Mouse (Mus musculus) kidney, embryonic 14.5 days (tissue): ENCODE results near the gene Ncor2. TPM values are rescaled to one million over a fixed set of nuclear protein-coding genes. Genes with fewer than 3 reads are reported as not detected.
A peak's percentile ranks its signal among the peaks of the same experiment; 100 is the strongest.

ENCODE experiments used
- ATAC-seq: fragments of 200-750 bp; cut with Nextera tagmentation; 2 replicates; pipeline ENCODE4 v1.8.0; 2017; ENCODE audit warnings: moderate number of reproducible peaks, mild to moderate bottlenecking, moderate TSS enrichment, moderate library complexity; ENCODE audit not compliant: low FRiP score, low TSS enrichment
- H3K27ac ChIP-seq: fragments of 300-500 bp; sonication (generic); 2 replicates; pipeline ENCODE4 v1.5.1; 2014; ENCODE audit warnings: low read depth, mild to moderate bottlenecking, low read length, moderate library complexity, mixed read lengths
- H3K27me3 ChIP-seq: fragments of 300-500 bp; sonication (generic); 2 replicates; pipeline ENCODE4 v1.6.1; 2014; ENCODE audit warnings: mild to moderate bottlenecking, low read length; ENCODE audit not compliant: control insufficient read depth, insufficient read depth
- H3K36me3 ChIP-seq: fragments of 300-500 bp; sonication (generic); 2 replicates; pipeline ENCODE4 v1.6.1; 2014; ENCODE audit warnings: low read length, mixed read lengths; ENCODE audit not compliant: control insufficient read depth, insufficient read depth
- H3K4me1 ChIP-seq: fragments of 300-500 bp; sonication (generic); 2 replicates; pipeline ENCODE4 v1.6.1; 2014; ENCODE audit warnings: low read length, mixed read lengths; ENCODE audit not compliant: control insufficient read depth, insufficient read depth
- H3K4me2 ChIP-seq: fragments of 300-500 bp; sonication (generic); replicated peaks from 2 replicates; pipeline ENCODE4 v1.6.1; 2014; ENCODE audit warnings: low read depth, mild to moderate bottlenecking, low read length
- H3K4me3 ChIP-seq: fragments of 300-500 bp; sonication (generic); 2 replicates; pipeline ENCODE4 v1.5.1; 2014; ENCODE audit warnings: mild to moderate bottlenecking, low read length
- H3K9ac ChIP-seq: fragments of 300-500 bp; sonication (generic); 2 replicates; pipeline ENCODE4 v1.6.1; 2014; ENCODE audit warnings: low read depth, mild to moderate bottlenecking, low read length, moderate library complexity
- H3K9me3 ChIP-seq: fragments of 300-500 bp; sonication (generic); 2 replicates; pipeline ENCODE4 v1.6.1; 2016; ENCODE audit warnings: low read length; ENCODE audit not compliant: control insufficient read depth
- WGBS: fragments of 180-500 bp; shearing (Covaris S2); extraction: QIAGEN DNeasy Blood & Tissue Kit; methylation state at CpG from one replicate; pipeline ENCODE4 v1.1.7; 2014; 5-methylcytosine and 5-hydroxymethylcytosine counted together
- polyA plus RNA-seq: library from polyadenylated mRNA; unstranded; fragments of >200 nt; fragmentation: Nextera tagmentation; extraction: Ambion mirVana; gene quantifications from 2 replicates; pipeline ENCODE4 v1.2.1, GENCODE M21; 2014

Ncor2 gene
- polyA plus RNA-seq, 1 experiment from 2014 or later, result 34.6 TPM

- Histone ChIP-seq H3K9ac (0 out of 2 replicates have a peak overlapping the region, but pooled peaks have one; percentile 23), H3K27ac (peak overlapping the region; percentile 51; the same call in 1 of the 2 replicates), H3K36me3 (no peaks in the 10 kb centered on the region), H3K4me1 (peaks cover 59% of the 10 kb centered on the region), H3K4me2 (no peak overlapping the region), H3K9me3 (no peaks in the 10 kb centered on the region), H3K4me3 (no peak overlapping the region), H3K27me3 (no peaks in the 10 kb centered on the region)
- 24% methylated on average over 5 of the region's 5 CpGs for WGBS
- no peak for ATAC-seq
Observed at GRCm38 (mm10) chr5:125148686-125149085, 30.3 kb downstream of the Ncor2 start.

GRCm38 (mm10) chr5:125148173-125148572, 30.8 kb downstream of the Ncor2 start:
- Histone ChIP-seq H3K4me1 (peaks cover 57% of the 10 kb centered on the region), H3K27me3 (no peaks in the 10 kb centered on the region), H3K4me3 (no peak overlapping the region), H3K9me3 (no peaks in the 10 kb centered on the region), H3K4me2 (no peak overlapping the region), H3K9ac (no peak overlapping the region), H3K27ac (no peak overlapping the region), H3K36me3 (no peaks in the 10 kb centered on the region)
- no peak for ATAC-seq
- WGBS, result 34% methylated on average over 10 of the region's 10 CpGs

GRCm38 (mm10) chr5:125147124-125147523, 31.9 kb downstream of the Ncor2 start:
- no peaks in the 10 kb centered on the region for H3K36me3 ChIP-seq
- 81% methylated on average over 5 of the region's 5 CpGs for WGBS
- H3K9ac ChIP-seq, result no peak overlapping the region
- H3K27ac ChIP-seq, result no peak overlapping the region
- no peak overlapping the region for H3K4me2 ChIP-seq
- H3K4me1 ChIP-seq, result peaks cover 53% of the 10 kb centered on the region
- H3K9me3 ChIP-seq, result no peaks in the 10 kb centered on the region
- no peak overlapping the region for H3K4me3 ChIP-seq
- no peak for ATAC-seq
- no peaks in the 10 kb centered on the region for H3K27me3 ChIP-seq

- Histone ChIP-seq H3K4me2 (no peak overlapping the region), H3K4me3 (no peak overlapping the region), H3K4me1 (peaks cover 58% of the 10 kb centered on the region), H3K9ac (no peak overlapping the region), H3K27me3 (no peaks in the 10 kb centered on the region), H3K9me3 (no peaks in the 10 kb centered on the region), H3K36me3 (no peaks in the 10 kb centered on the region), H3K27ac (peak overlapping the region; percentile 33; the same call in 1 of the 2 replicates)
- ATAC-seq, result no peak
- 82% methylated on average over 12 of the region's 12 CpGs for WGBS
Observed at GRCm38 (mm10) chr5:125143114-125143872, 35.7 kb downstream of the Ncor2 start.

- no peak overlapping the region for H3K4me3 ChIP-seq
- H3K36me3 ChIP-seq, result no peaks in the 10 kb centered on the region
- H3K4me2 ChIP-seq, result no peak overlapping the region
- ATAC-seq, result no peak; the same call in 1 of the 2 replicates
- no peak overlapping the region for H3K9ac ChIP-seq
- 44% methylated on average over 5 of the region's 5 CpGs for WGBS
- H3K27me3 ChIP-seq, result no peaks in the 10 kb centered on the region
- peaks cover 59% of the 10 kb centered on the region for H3K4me1 ChIP-seq
- H3K27ac ChIP-seq, result peak overlapping the region; percentile 97
- no peaks in the 10 kb centered on the region for H3K9me3 ChIP-seq
Observed at GRCm38 (mm10) chr5:125141916-125142315, 37.1 kb downstream of the Ncor2 start.

- Histone ChIP-seq H3K9ac (no peak overlapping the region), H3K9me3 (no peaks in the 10 kb centered on the region), H3K4me3 (no peak overlapping the region)
Observed at GRCm38 (mm10) chr5:125141525-125141880, 37.5 kb downstream of the Ncor2 start.

GRCm38 (mm10) chr5:125140832-125141524, 38.0 kb downstream of the Ncor2 start:
- H3K4me1 ChIP-seq, result peaks cover 68% of the 10 kb centered on the region
- peak; percentile 84 for ATAC-seq
- 6% methylated on average over 27 of the region's 27 CpGs for WGBS
- H3K36me3 ChIP-seq, result no peaks in the 10 kb centered on the region
- H3K9me3 ChIP-seq, result no peaks in the 10 kb centered on the region
- no peaks in the 10 kb centered on the region for H3K27me3 ChIP-seq
- peak overlapping the region; percentile 97 for H3K27ac ChIP-seq
- peak overlapping the region; percentile 48 for H3K4me2 ChIP-seq
- peak overlapping the region; percentile 25; the same call in 1 of the 2 replicates for H3K4me3 ChIP-seq
- peak overlapping the region; percentile 54 for H3K9ac ChIP-seq

More at GRCm38 (mm10) chr5:125141525-125141880, 37.5 kb downstream of the Ncor2 start:
- 3% methylated on average over 7 of the region's 7 CpGs for WGBS
- Histone ChIP-seq H3K27me3 (no peaks in the 10 kb centered on the region), H3K27ac (peak overlapping the region; percentile 97), H3K4me2 (peak overlapping the region; percentile 17; the same call in 1 of the 2 replicates), H3K4me1 (peaks cover 63% of the 10 kb centered on the region), H3K36me3 (no peaks in the 10 kb centered on the region)
- ATAC-seq, result peak; percentile 58

- peak overlapping the region; percentile 48 for H3K4me2 ChIP-seq
Observed at GRCm38 (mm10) chr5:125140151-125140699, 38.8 kb downstream of the Ncor2 start.

More at GRCm38 (mm10) chr5:125140151-125140699, 38.8 kb downstream of the Ncor2 start:
- Histone ChIP-seq H3K36me3 (no peaks in the 10 kb centered on the region), H3K27me3 (no peaks in the 10 kb centered on the region), H3K4me3 (peak overlapping the region; percentile 25; the same call in 1 of the 2 replicates), H3K9me3 (no peaks in the 10 kb centered on the region), H3K9ac (peak overlapping the region; percentile 54), H3K4me1 (peaks cover 66% of the 10 kb centered on the region), H3K27ac (peak overlapping the region; percentile 97)
- 53% methylated on average over 19 of the region's 19 CpGs for WGBS
- 0 out of 2 replicates have a peak, but pooled peaks have one; percentile 1 for ATAC-seq
